Mouse (Mus musculus) stomach, postnatal 0 days (tissue): ENCODE data around the gene Armc6. TPM values are rescaled to one million over a fixed set of nuclear protein-coding genes. Genes with fewer than 3 reads are reported as not detected.

Experiments
- ATAC-seq: fragments of 200-750 bp; cut with Nextera tagmentation; 2 replicates; pipeline ENCODE4 v1.8.0; 2017; ENCODE audit not compliant: low FRiP score, low TSS enrichment
- DNase-seq: peaks from one replicate; pipeline ENCODE4 v3.0.0-alpha.2; 2016; ENCODE audit warnings: low spot score
- H3K27ac ChIP-seq: fragments of 300-500 bp; sonication (generic); replicated peaks from 2 replicates; pipeline ENCODE4 v1.5.1; 2014; ENCODE audit warnings: mild to moderate bottlenecking, control low read depth
- H3K27me3 ChIP-seq: fragments of 300-500 bp; sonication (generic); 2 replicates; pipeline ENCODE4 v1.6.1; 2014; ENCODE audit warnings: low read length; ENCODE audit not compliant: control insufficient read depth, insufficient read depth
- H3K36me3 ChIP-seq: fragments of 300-500 bp; sonication (generic); 2 replicates; pipeline ENCODE4 v1.6.1; 2014; ENCODE audit warnings: low read length, mixed read lengths; ENCODE audit not compliant: control insufficient read depth, insufficient read depth
- H3K4me1 ChIP-seq: fragments of 300-500 bp; sonication (generic); replicated peaks from 2 replicates; pipeline ENCODE4 v1.6.1; 2014; ENCODE audit warnings: antibody characterized with exemption; ENCODE audit not compliant: control insufficient read depth, insufficient read depth
- H3K4me2 ChIP-seq: fragments of 300-500 bp; sonication (generic); replicated peaks from 2 replicates; pipeline ENCODE4 v1.6.1; 2014; ENCODE audit warnings: low read depth, mild to moderate bottlenecking, control low read depth, moderate library complexity
- H3K4me3 ChIP-seq: fragments of 300-500 bp; sonication (generic); 2 replicates; pipeline ENCODE4 v1.5.1; 2014; ENCODE audit warnings: low read depth, low read length, control low read depth
- H3K9ac ChIP-seq: fragments of 300-500 bp; sonication (generic); 2 replicates; pipeline ENCODE4 v1.6.1; 2014; ENCODE audit warnings: mild to moderate bottlenecking, low read length, control low read depth, mixed read lengths
- H3K9me3 ChIP-seq: fragments of 300-500 bp; sonication (generic); 2 replicates; pipeline ENCODE4 v1.6.1; 2016; ENCODE audit warnings: low read length; ENCODE audit not compliant: control insufficient read depth
- CTCF ChIP-seq: IDR thresholded peaks from 2 replicates; pipeline ENCODE4 v1.5.1; 2016; ENCODE audit warnings: antibody characterized with exemption, low read depth, mild to moderate bottlenecking, moderate library complexity
- EP300 ChIP-seq: optimal IDR thresholded peaks from 2 replicates; pipeline ENCODE3; 2016; ENCODE audit warnings: antibody characterized with exemption
- WGBS: fragments of 180-500 bp; shearing (Covaris S2); extraction: QIAGEN DNeasy Blood & Tissue Kit; methylation state at CpG from one replicate; pipeline ENCODE4 v1.1.7; 2014; 5-methylcytosine and 5-hydroxymethylcytosine counted together
- polyA plus RNA-seq: library from polyadenylated mRNA; unstranded; fragments of >200 nt; fragmentation: Nextera tagmentation; extraction: Ambion mirVana; gene quantifications from 2 replicates; pipeline ENCODE4 v1.2.1, GENCODE M21; 2015

The Armc6 gene
- polyA plus RNA-seq, 1 experiment from 2014 or later: 11.9 TPM

DNA sequence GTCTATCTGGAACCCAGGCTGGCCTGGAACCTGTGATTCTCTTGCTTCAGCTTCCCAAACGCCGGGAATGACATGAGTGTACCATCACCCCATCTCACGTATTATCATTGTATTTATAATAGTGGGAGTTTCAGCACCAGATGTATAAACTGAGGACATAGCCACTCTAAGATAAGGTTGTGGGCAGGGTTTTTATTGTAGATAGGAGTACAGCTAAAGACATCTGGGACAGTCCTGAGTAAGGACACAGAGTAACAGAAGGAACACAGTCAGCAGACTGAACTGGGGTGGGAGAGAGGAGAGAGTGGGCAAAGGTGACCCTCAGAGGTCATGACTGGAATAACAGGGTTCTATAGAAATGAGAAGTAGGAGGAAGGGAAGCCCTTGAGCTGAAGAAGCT, 33.4 kb upstream of the Armc6 start:
- TF ChIP-seq EP300 (no peak), CTCF (no peak)

DNA sequence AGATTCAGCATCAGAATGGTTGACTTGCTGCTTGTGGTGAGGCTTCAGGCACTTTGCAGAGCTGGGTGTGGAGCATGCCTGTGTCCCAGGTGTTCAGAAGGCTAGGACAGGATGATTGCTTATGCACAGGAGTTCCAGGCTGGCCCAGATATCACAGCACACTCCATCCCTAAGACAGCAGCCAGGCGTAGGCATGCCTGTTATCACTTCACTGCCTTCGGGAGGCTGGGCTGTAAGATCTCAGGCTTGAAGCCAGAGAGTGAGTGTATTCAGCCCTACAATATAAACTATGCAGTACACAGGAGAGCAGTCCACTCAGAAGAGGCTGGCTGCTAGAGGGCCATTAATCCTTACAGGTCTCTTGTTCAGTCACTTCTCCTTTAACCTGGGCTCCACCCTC, 24.8 kb upstream of the Armc6 start:
- no peak overlapping the region for H3K4me3 ChIP-seq
- no peak for ATAC-seq
- 63% methylated on average over 2 of the region's 2 CpGs for WGBS
- no peak for DNase-seq
- no peak overlapping the region for H3K27ac ChIP-seq
- H3K27me3 ChIP-seq: no peaks in the 10 kb centered on the region
- no peak for TF ChIP-seq CTCF
- no peak for TF ChIP-seq EP300
- H3K4me2 ChIP-seq: no peak overlapping the region
- peaks cover 45% of the 10 kb centered on the region for H3K36me3 ChIP-seq
- H3K9ac ChIP-seq: no peak overlapping the region
- H3K9me3 ChIP-seq: no peaks in the 10 kb centered on the region
- no peaks in the 10 kb centered on the region for H3K4me1 ChIP-seq

More for the DNA sequence above, 33.4 kb upstream of the Armc6 start:
- H3K4me1 ChIP-seq: no peaks in the 10 kb centered on the region
- H3K4me3 ChIP-seq: no peak overlapping the region
- H3K27ac ChIP-seq: no peak overlapping the region
- no peak overlapping the region for H3K9ac ChIP-seq
- no peaks in the 10 kb centered on the region for H3K27me3 ChIP-seq
- H3K9me3 ChIP-seq: no peaks in the 10 kb centered on the region
- ATAC-seq: no peak
- H3K4me2 ChIP-seq: no peak overlapping the region
- DNase-seq: no peak
- peaks cover 6% of the 10 kb centered on the region; the same call in 1 of the 2 replicates for H3K36me3 ChIP-seq
- WGBS: 84% methylated on average over 3 of the region's 3 CpGs

DNA sequence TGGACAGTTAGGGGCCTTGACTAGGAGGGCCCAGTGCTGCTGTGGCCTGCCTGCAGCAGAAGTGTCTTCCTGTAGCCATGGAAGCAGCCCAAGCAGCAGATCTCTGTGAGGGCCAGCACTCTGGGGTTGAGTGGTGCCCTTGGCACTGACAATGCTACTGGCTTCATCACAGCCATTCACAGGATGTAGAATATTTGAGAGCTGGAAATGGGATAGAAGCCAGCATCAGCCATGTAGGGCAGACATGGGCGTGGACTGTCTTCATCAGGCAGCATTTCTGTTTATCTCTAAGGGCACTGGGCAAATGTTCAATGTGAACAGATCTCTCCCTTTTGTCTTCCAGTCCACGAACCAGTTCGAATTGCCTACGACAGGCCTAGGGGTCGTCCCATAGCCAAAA, 24.3 kb upstream of the Armc6 start:
- H3K4me1 ChIP-seq: no peaks in the 10 kb centered on the region
- no peak overlapping the region for H3K4me2 ChIP-seq
- no peak overlapping the region for H3K27ac ChIP-seq
- H3K27me3 ChIP-seq: no peaks in the 10 kb centered on the region
- peaks cover 47% of the 10 kb centered on the region for H3K36me3 ChIP-seq
- WGBS: 69% methylated on average over 5 of the region's 5 CpGs
- H3K9me3 ChIP-seq: no peaks in the 10 kb centered on the region
- TF ChIP-seq CTCF (no peak), EP300 (no peak)
- ATAC-seq (no peak), DNase-seq (no peak)
- no peak overlapping the region for H3K9ac ChIP-seq
- H3K4me3 ChIP-seq: no peak overlapping the region

DNA sequence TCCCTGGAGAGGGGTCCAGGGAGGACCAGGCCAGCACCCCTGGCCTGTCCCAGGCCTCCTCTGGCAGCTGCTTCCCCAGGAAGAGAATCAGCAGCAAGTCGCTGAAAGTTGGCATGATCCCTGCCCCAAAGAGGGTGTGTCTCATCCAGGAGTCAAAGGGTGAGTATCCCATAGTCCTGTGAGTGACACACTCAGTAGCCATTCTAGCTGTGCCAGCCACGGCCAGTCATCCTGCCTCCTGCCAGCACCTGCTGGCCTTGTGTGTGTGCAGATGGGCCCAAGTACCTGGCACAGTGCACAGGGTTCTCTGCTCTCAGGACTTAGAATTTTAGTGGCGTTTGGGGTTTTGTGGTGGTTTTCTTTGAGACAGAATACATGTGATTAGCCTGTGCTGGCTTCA, 23.2 kb upstream of the Armc6 start:
- H3K9ac ChIP-seq: no peak overlapping the region
- no peak overlapping the region for H3K27ac ChIP-seq
- no peaks in the 10 kb centered on the region for H3K27me3 ChIP-seq
- TF ChIP-seq EP300: no peak
- no peak for TF ChIP-seq CTCF
- no peak overlapping the region for H3K4me2 ChIP-seq
- no peak overlapping the region for H3K4me3 ChIP-seq
- DNase-seq (no peak), ATAC-seq (peak; percentile 28; the same call in 1 of the 2 replicates)
- 77% methylated on average over 3 of the region's 3 CpGs for WGBS
- H3K36me3 ChIP-seq: peaks cover 53% of the 10 kb centered on the region
- no peaks in the 10 kb centered on the region for H3K9me3 ChIP-seq
- no peaks in the 10 kb centered on the region for H3K4me1 ChIP-seq

DNA sequence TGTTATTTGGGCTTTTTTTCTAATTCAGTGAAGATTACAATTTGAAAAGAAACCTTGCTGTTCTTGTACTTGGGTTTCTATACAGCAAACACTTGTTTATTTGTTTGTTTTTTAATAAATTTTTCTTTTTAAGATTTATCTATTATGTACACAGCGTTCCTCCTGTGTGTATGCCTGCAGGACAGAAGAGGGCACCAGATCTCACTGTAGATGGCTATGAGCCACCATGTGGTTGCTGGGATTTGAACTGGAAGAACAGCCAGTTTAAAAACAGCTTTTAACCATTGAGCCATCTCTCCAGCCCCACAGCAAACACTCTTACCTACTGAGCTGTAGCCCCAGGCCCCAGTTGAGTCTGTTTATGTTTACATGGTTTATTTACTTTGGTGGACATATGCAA, 20.4 kb upstream of the Armc6 start:
- TF ChIP-seq EP300 (no peak), CTCF (peak; percentile 50)
- Histone ChIP-seq H3K4me1 (no peaks in the 10 kb centered on the region), H3K27ac (no peak overlapping the region), H3K36me3 (peaks cover 52% of the 10 kb centered on the region), H3K4me2 (no peak overlapping the region), H3K4me3 (no peak overlapping the region), H3K27me3 (no peaks in the 10 kb centered on the region), H3K9me3 (no peaks in the 10 kb centered on the region), H3K9ac (no peak overlapping the region)
- 75% methylated on average over 1 of the region's 1 CpGs for WGBS
- ATAC-seq (no peak), DNase-seq (no peak)

DNA sequence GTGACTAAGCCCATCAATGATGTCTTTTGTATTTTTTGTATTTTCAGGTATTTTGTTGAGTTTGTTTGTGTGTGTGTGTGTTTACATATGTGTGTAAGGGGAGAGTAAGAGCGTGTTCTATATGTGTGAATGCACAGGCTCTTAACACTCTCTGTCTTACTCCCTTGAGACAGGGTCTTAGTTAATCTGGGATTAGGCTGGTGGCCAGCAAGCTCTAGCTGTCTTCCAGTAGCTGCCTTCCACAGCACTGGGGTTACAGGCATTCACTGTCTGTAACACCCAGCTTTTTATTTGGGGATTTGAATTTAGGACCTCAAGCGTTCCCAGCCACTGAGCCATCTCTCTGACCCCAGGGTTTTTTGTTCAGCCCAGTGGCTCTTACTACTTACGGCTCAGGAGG, 13.6 kb upstream of the Armc6 start:
- Histone ChIP-seq H3K27ac (no peak overlapping the region), H3K4me2 (no peak overlapping the region), H3K4me1 (no peaks in the 10 kb centered on the region), H3K36me3 (peaks cover 32% of the 10 kb centered on the region), H3K9ac (no peak overlapping the region), H3K4me3 (no peak overlapping the region), H3K9me3 (no peaks in the 10 kb centered on the region), H3K27me3 (no peaks in the 10 kb centered on the region)
- ATAC-seq (no peak), DNase-seq (no peak)
- WGBS: 80% methylated on average over 3 of the region's 3 CpGs
- no peak for TF ChIP-seq CTCF
- no peak for TF ChIP-seq EP300
